Mouse (Mus musculus) ES-Bruce4 (cell line): ENCODE results near the gene Nbl1. TPM values are rescaled to one million over a fixed set of nuclear protein-coding genes. Genes with fewer than 3 reads are reported as not detected.

Experiments used
- H3K27ac ChIP-seq: 2 replicates; pipeline ENCODE4 v1.5.1; 2012; ENCODE audit warnings: low read length, inconsistent platforms; ENCODE audit not compliant: insufficient read depth
- H3K27me3 ChIP-seq: 2 replicates; pipeline ENCODE4 v1.6.1; 2012; ENCODE audit warnings: mild to moderate bottlenecking, low read length, inconsistent platforms; ENCODE audit not compliant: control insufficient read depth, poor library complexity, insufficient read depth, severe bottlenecking
- H3K36me3 ChIP-seq: 2 replicates; pipeline ENCODE4 v1.6.1; 2012; ENCODE audit warnings: inconsistent platforms, mild to moderate bottlenecking, low read length, moderate library complexity; ENCODE audit not compliant: control insufficient read depth, poor library complexity, insufficient read depth, severe bottlenecking
- H3K4me1 ChIP-seq: one replicate; pipeline ENCODE4 v1.8.1; 2011; ENCODE audit warnings: low read length; ENCODE audit not compliant: control insufficient read depth, insufficient read depth
- H3K4me3 ChIP-seq: 2 replicates; pipeline ENCODE4 v1.5.1; 2011; ENCODE audit warnings: low read depth, mild to moderate bottlenecking, low read length
- H3K9ac ChIP-seq: 2 replicates; pipeline ENCODE4 v1.6.1; 2012; ENCODE audit warnings: low read depth, mild to moderate bottlenecking, inconsistent platforms; ENCODE audit not compliant: poor library complexity, severe bottlenecking
- H3K9me3 ChIP-seq: replicated peaks from 2 replicates; pipeline ENCODE4 v1.6.1; 2012; ENCODE audit warnings: mild to moderate bottlenecking, low read length, inconsistent platforms; ENCODE audit not compliant: control insufficient read depth, poor library complexity, insufficient read depth, severe bottlenecking
- CTCF ChIP-seq: IDR thresholded peaks from one replicate; pipeline ENCODE4 v1.8.1; 2011; ENCODE audit warnings: low read depth, low read length
- EP300 ChIP-seq: IDR thresholded peaks from 2 replicates; pipeline ENCODE4 v1.6.1; 2011; ENCODE audit warnings: low read depth, low read length; ENCODE audit not compliant: insufficient read depth
- POLR2A ChIP-seq: IDR thresholded peaks from one replicate; pipeline ENCODE4 v1.8.1; 2011; ENCODE audit warnings: low read length; ENCODE audit not compliant: insufficient read depth
- polyA plus RNA-seq: library from polyadenylated mRNA; stranded (reverse); fragments of >200 nt; gene quantifications from 2 replicates; pipeline ENCODE4 v1.2.4, GENCODE M21; 2011; ENCODE audit warnings: low read depth; ENCODE audit not compliant: missing spikeins, insufficient read depth, insufficient read length

Nbl1 gene
- polyA plus RNA-seq, 1 experiment = 5.1 TPM

DNA sequence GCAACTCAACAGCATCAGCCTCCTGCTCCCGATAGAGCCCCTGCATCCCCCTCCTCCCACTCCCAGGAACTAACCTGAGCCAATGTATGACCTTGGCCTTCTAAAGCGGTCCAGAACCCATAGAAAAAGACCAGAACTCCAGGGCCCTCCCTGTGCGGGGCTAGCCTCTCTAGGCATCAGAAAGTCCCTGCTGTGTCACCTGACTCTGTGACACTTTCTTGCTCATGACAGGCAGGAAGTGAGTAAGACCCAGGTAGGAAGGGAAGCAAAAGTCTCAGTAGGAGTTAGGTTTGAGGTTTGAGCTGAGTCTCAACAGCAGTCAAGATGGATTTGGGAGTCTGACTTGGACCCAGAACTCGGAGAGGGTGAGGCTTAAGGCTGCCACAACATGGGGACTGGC, 5.8 kb downstream of the Nbl1 start:
- H3K4me1 ChIP-seq = no peaks in the 10 kb centered on the region
- TF ChIP-seq CTCF (no peak), POLR2A (no peak), EP300 (no peak)
- no peak overlapping the region for H3K9ac ChIP-seq
- H3K27me3 ChIP-seq = no peaks in the 10 kb centered on the region
- no peak overlapping the region for H3K27ac ChIP-seq
- H3K36me3 ChIP-seq = no peaks in the 10 kb centered on the region
- no peak overlapping the region for H3K4me3 ChIP-seq
- no peaks in the 10 kb centered on the region for H3K9me3 ChIP-seq

DNA sequence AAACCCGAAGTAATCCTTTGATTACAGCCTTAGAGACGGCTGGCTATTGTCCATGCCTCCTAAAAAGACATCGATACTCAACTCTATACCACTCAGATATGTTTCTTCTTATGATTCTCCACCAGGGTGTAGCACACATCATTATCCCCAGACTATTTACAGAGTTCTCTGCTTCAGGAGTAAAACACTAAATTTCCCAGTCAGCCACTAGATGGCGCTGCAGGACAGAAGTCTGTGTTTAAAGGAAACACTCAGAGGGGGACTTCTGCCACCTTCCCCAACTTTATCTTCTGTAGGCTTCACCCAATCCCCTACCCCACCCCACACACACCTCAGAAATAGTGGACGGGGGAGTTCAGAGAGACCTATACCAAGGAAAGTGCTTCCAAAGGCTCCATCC, 6.8 kb downstream of the Nbl1 start:
- H3K4me1 ChIP-seq = no peaks in the 10 kb centered on the region
- TF ChIP-seq POLR2A (no peak), CTCF (peak; percentile 34)
- H3K27me3 ChIP-seq = no peaks in the 10 kb centered on the region
- no peaks in the 10 kb centered on the region for H3K36me3 ChIP-seq
- no peaks in the 10 kb centered on the region for H3K9me3 ChIP-seq
- H3K27ac ChIP-seq = no peak overlapping the region
- H3K9ac ChIP-seq = no peak overlapping the region
- no peak overlapping the region for H3K4me3 ChIP-seq

DNA sequence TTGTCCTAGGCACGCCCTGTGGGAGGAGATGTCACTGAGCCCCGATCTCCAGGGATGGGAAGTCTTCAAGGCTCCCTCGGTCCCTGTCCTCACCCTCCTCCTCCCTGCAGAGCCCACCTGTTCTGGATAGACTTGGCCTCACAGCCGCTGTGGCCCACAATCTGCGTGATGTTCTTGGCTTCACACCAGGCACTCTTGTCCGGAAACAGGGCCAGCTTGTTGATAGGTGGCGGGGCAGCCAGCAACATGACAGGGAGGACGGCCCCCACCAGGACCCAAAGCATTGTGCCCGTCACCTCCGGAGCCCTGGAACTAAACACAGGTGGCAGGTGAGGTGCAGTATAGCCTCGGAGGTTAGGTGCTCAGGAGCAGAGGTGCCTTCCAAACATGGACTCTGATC, 7.5 kb downstream of the Nbl1 start:
- no peak overlapping the region for H3K27ac ChIP-seq
- TF ChIP-seq CTCF (no peak), POLR2A (no peak), EP300 (no peak)
- no peak overlapping the region for H3K4me3 ChIP-seq
- no peaks in the 10 kb centered on the region for H3K4me1 ChIP-seq
- H3K36me3 ChIP-seq = no peaks in the 10 kb centered on the region
- H3K27me3 ChIP-seq = no peaks in the 10 kb centered on the region
- no peak overlapping the region for H3K9ac ChIP-seq
- H3K9me3 ChIP-seq = no peaks in the 10 kb centered on the region

DNA sequence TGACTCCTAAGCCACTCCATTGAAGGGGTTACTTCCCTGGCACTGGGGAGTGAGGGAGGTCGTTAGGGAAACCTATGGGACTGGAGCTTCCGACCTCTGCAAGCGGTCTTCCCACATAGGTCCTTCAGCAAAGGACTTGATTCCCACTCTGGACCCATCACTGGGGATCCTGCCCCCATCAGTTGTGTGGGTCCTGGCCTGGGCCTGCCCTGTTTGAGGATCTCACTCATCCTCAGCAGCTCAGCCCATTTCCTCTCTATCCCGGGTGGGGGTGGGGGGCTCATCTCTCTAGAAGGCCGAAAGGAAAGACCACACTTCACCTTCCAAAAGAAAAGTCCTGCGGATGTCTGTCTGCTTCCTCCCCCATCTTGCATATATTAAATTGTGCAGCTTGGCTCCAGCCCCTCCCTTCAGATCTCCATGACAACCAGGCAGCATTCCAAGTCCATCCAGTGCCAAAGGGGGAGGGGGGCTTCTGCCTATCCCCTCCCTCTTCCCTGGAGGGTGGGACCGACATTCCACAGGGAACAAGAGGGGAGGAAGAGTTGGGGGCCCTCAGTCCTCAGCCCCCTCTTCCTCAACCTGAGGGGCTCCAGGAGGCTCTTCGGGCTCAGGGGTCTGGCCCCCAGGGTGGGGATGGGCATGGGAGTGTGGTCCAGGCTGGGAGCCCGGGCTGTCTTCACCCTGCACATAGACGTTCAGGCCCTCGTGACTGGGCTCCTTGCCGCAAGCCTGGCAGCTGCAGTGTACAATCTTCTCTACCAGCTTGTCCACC, 9.8 kb downstream of the Nbl1 start:
- H3K9me3 ChIP-seq = no peaks in the 10 kb centered on the region
- no peaks in the 10 kb centered on the region for H3K36me3 ChIP-seq
- H3K4me3 ChIP-seq = no peak overlapping the region
- H3K4me1 ChIP-seq = no peaks in the 10 kb centered on the region
- H3K27me3 ChIP-seq = no peaks in the 10 kb centered on the region
- no peak for TF ChIP-seq POLR2A
- no peak for TF ChIP-seq CTCF
- no peak for TF ChIP-seq EP300
- no peak overlapping the region for H3K27ac ChIP-seq
- no peak overlapping the region for H3K9ac ChIP-seq

DNA sequence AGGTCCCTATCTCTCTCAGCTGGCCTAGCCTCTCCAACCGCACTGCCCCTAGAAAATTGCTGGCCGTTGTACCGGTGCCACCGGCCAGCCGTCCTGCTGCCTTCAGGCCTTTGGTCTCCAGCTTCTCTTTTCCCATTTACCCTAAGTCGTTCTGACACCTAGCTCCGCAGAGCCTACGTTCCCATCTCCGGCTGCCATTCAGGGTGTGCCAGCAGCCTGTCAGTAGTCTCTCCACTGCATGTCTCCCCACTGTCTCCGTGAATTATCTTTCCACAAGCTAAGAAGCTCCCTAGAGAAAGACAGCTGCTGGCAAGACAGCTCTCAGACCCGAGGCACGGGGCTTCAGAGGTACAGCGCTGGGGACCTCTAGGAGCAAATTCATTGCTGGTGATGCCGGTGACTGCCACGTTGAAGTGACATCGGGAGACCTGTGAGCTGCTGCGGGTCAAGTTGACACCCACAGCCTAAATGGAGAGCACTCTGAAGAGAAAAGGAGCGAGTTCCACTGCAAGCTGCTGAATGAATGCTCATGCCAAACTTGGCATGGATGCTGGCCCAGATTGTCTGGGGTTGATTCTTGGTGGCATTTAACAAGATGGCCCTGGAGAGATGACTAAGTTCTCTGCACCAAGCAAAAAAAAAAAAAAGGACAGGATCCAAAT, 11.4 kb downstream of the Nbl1 start:
- Histone ChIP-seq H3K4me1 (no peaks in the 10 kb centered on the region), H3K9ac (no peak overlapping the region), H3K9me3 (no peaks in the 10 kb centered on the region), H3K4me3 (no peak overlapping the region), H3K27me3 (no peaks in the 10 kb centered on the region), H3K36me3 (no peaks in the 10 kb centered on the region), H3K27ac (no peak overlapping the region)
- TF ChIP-seq CTCF (no peak), EP300 (no peak), POLR2A (no peak)

DNA sequence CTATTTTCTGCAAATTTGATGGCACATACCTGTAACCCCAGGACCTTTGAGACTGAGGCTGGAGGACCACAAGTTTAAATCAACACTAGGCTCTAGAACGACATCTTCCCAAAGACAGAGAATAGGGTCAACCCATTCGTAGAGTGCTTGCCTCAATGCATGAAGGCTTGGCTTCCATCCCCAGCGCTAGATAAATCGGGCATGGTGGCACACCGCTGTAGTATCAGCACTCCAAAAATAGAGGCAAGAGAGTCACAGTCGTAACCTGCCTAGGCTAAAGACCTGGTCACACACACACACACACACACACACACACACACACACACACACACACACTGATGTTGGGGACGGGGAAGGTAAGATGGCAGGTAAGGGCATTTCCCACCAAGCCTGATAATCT, 12.5 kb downstream of the Nbl1 start:
- no peak overlapping the region for H3K4me3 ChIP-seq
- no peak overlapping the region for H3K27ac ChIP-seq
- H3K9ac ChIP-seq = no peak overlapping the region
- H3K9me3 ChIP-seq = no peaks in the 10 kb centered on the region
- no peaks in the 10 kb centered on the region for H3K36me3 ChIP-seq
- no peaks in the 10 kb centered on the region for H3K4me1 ChIP-seq
- TF ChIP-seq CTCF = no peak
- no peak for TF ChIP-seq EP300
- no peak for TF ChIP-seq POLR2A
- no peaks in the 10 kb centered on the region for H3K27me3 ChIP-seq
